Mouse (Mus musculus) stomach, postnatal 0 days (tissue): ENCODE measurements around the gene Tbcb. TPM values are rescaled to one million over a fixed set of nuclear protein-coding genes. Genes with fewer than 3 reads are reported as not detected.
"Not testable (repeated sequence)": the region's sequence is repeated elsewhere in the genome, so short reads cannot be mapped to it uniquely, and the experiment has no call there.

Experiments
- ATAC-seq: fragments of 200-750 bp; cut with Nextera tagmentation; 2 replicates; pipeline ENCODE4 v1.8.0; 2017; ENCODE audit not compliant: low FRiP score, low TSS enrichment
- DNase-seq: peaks from one replicate; pipeline ENCODE4 v3.0.0-alpha.2; 2016; ENCODE audit warnings: low spot score
- H3K27ac ChIP-seq: fragments of 300-500 bp; sonication (generic); replicated peaks from 2 replicates; pipeline ENCODE4 v1.5.1; 2014; ENCODE audit warnings: mild to moderate bottlenecking, control low read depth
- H3K27me3 ChIP-seq: fragments of 300-500 bp; sonication (generic); 2 replicates; pipeline ENCODE4 v1.6.1; 2014; ENCODE audit warnings: low read length; ENCODE audit not compliant: control insufficient read depth, insufficient read depth
- H3K36me3 ChIP-seq: fragments of 300-500 bp; sonication (generic); 2 replicates; pipeline ENCODE4 v1.6.1; 2014; ENCODE audit warnings: low read length, mixed read lengths; ENCODE audit not compliant: control insufficient read depth, insufficient read depth
- H3K4me1 ChIP-seq: fragments of 300-500 bp; sonication (generic); replicated peaks from 2 replicates; pipeline ENCODE4 v1.6.1; 2014; ENCODE audit warnings: antibody characterized with exemption; ENCODE audit not compliant: control insufficient read depth, insufficient read depth
- H3K4me2 ChIP-seq: fragments of 300-500 bp; sonication (generic); replicated peaks from 2 replicates; pipeline ENCODE4 v1.6.1; 2014; ENCODE audit warnings: low read depth, mild to moderate bottlenecking, control low read depth, moderate library complexity
- H3K4me3 ChIP-seq: fragments of 300-500 bp; sonication (generic); 2 replicates; pipeline ENCODE4 v1.5.1; 2014; ENCODE audit warnings: low read depth, low read length, control low read depth
- H3K9ac ChIP-seq: fragments of 300-500 bp; sonication (generic); 2 replicates; pipeline ENCODE4 v1.6.1; 2014; ENCODE audit warnings: mild to moderate bottlenecking, low read length, control low read depth, mixed read lengths
- H3K9me3 ChIP-seq: fragments of 300-500 bp; sonication (generic); 2 replicates; pipeline ENCODE4 v1.6.1; 2016; ENCODE audit warnings: low read length; ENCODE audit not compliant: control insufficient read depth
- CTCF ChIP-seq: IDR thresholded peaks from 2 replicates; pipeline ENCODE4 v1.5.1; 2016; ENCODE audit warnings: antibody characterized with exemption, low read depth, mild to moderate bottlenecking, moderate library complexity
- EP300 ChIP-seq: optimal IDR thresholded peaks from 2 replicates; pipeline ENCODE3; 2016; ENCODE audit warnings: antibody characterized with exemption
- WGBS: fragments of 180-500 bp; shearing (Covaris S2); extraction: QIAGEN DNeasy Blood & Tissue Kit; methylation state at CpG from one replicate; pipeline ENCODE4 v1.1.7; 2014; 5-methylcytosine and 5-hydroxymethylcytosine counted together
- polyA plus RNA-seq: library from polyadenylated mRNA; unstranded; fragments of >200 nt; fragmentation: Nextera tagmentation; extraction: Ambion mirVana; gene quantifications from 2 replicates; pipeline ENCODE4 v1.2.1, GENCODE M21; 2015

The Tbcb gene
- polyA plus RNA-seq, 1 experiment from 2014 or later = 149 TPM

DNA sequence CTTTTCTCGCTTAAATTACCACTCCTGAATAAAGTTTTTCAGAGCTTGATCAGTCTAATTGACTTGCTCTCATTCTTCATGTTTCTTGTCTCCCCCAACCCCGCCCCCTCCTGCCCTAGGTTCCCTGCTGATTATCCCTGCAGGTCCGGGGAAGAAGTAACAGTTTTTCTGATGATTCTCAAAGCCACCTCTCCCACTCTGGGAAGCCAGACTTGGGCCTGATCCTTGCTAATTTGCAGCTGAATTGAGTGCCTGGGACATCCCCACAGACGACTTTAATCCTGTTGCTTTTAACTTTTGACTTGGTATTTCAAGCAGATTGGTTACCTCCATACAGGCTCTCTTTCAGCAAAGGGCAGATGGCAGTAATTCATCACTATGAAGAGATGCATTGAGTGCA lies 21.0 kb downstream of the Tbcb start:
- Histone ChIP-seq H3K36me3 (no peaks in the 10 kb centered on the region), H3K27ac (no peak overlapping the region), H3K4me1 (no peaks in the 10 kb centered on the region), H3K4me2 (no peak overlapping the region), H3K9ac (no peak overlapping the region), H3K4me3 (no peak overlapping the region), H3K27me3 (no peaks in the 10 kb centered on the region), H3K9me3 (no peaks in the 10 kb centered on the region)
- no peak for TF ChIP-seq CTCF
- TF ChIP-seq EP300 = no peak
- 27% methylated on average over 4 of the region's 4 CpGs for WGBS
- DNase-seq (no peak), ATAC-seq (no peak)

- not testable (repeated sequence) for H3K27me3 ChIP-seq, ATAC-seq, H3K9ac ChIP-seq, H3K4me2 ChIP-seq, H3K9me3 ChIP-seq, DNase-seq, H3K4me3 ChIP-seq, H3K27ac ChIP-seq, H3K4me1 ChIP-seq, H3K36me3 ChIP-seq
- WGBS = 57% methylated on average over 5 of the region's 5 CpGs
These were observed 25.7 kb downstream of the Tbcb start for GRCm38 (mm10) chr7:30206364-30206763.

DNA sequence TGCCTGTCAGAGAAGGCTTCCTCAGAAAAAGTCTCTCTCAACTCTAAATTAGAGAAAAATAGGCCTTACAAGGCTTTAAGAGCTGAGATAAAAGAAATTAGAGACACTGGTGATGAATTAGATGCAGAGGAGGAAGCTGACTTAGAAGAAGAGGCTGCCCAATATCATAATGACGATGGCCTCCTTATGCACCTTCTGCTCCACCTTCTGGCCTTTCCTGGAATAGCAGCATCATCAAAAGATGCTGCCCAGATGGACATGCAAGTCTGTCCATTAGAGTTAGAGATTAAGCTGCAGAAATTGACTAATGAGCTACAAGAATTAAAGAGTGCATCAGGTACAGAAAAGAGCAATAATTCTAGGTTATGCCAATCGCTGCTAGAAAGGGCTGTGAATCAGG lies 26.7 kb downstream of the Tbcb start:
- 2% methylated on average over 2 of the region's 2 CpGs for whole genome bisulfite sequencing
- Histone ChIP-seq H3K27me3 (no peaks in the 10 kb centered on the region), H3K4me1 (no peaks in the 10 kb centered on the region), H3K9ac (no peak overlapping the region), H3K36me3 (no peaks in the 10 kb centered on the region), H3K27ac (no peak overlapping the region), H3K9me3 (no peaks in the 10 kb centered on the region), H3K4me2 (no peak overlapping the region), H3K4me3 (no peak overlapping the region)
- ATAC-seq (no peak), DNase-seq (peak; percentile 60)
- TF ChIP-seq EP300 = no peak
- TF ChIP-seq CTCF = peak; percentile 90

DNA sequence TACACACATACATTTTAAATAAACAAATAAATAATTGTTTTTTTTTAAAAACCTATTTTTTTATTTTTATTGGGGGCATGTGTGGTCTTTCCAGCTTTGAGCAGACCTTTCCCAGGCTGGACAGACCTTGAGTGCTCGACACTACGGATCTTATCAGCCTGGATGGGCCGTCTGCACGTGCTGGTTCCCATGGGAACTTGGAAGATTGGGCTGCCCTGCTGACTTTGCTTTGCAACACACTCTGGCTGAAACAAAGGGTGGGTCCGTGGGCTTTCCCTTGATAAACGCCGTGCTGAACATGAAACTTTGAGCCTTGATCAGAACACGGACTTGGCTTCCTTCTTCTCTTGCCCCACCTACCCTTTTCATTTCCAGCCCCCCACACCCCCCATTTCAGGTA lies 27.7 kb downstream of the Tbcb start:
- H3K36me3 ChIP-seq = no peaks in the 10 kb centered on the region
- H3K4me3 ChIP-seq = no peak overlapping the region
- peak overlapping the region; percentile 20; the same call in 1 of the 2 replicates for H3K4me2 ChIP-seq
- DNase-seq (peak; percentile 42), ATAC-seq (no peak)
- WGBS = 38% methylated on average over 8 of the region's 8 CpGs
- H3K27me3 ChIP-seq = no peaks in the 10 kb centered on the region
- H3K9ac ChIP-seq = no peak overlapping the region
- H3K9me3 ChIP-seq = no peaks in the 10 kb centered on the region
- H3K4me1 ChIP-seq = no peaks in the 10 kb centered on the region
- TF ChIP-seq CTCF = no peak
- H3K27ac ChIP-seq = no peak overlapping the region

DNA sequence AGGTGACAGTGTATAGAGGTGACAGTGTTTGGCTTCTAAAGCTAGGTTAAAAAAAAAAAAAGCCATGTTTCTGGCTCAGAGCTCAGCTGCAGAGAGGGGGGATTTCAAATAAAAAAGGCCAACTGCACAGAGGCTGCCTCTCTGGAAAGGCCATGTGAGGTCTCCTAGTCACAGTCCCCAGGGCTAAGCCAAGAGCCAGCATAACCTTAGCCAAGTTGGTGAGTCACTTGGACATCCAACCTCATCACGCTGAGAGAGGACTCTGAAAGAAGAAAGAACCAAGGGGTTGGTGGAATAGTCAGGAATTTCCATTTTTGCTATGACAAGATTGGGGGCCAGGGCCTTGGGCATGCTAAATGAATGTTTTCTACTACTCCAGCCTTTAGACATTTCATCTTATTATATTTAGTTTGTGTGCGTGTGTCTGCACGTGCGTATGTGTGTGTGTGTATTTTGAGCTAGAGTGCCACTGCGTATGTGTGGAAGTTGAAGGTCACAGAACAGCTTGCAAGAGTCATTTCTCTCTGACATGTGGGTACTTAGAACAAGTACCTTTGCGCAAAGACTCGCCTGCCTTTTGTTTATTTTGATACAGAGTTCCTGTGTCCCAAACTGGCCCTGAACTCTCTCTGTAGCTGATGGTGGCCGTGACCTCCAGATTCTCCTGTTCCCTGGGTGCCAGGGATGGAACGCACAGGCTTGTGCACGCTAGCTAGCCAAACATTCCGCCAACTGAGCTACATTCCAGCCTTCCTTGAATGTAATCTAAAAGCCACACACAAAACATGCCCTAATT lies 29.0 kb downstream of the Tbcb start:
- no peak for ATAC-seq
- no peaks in the 10 kb centered on the region for H3K27me3 ChIP-seq
- H3K36me3 ChIP-seq = no peaks in the 10 kb centered on the region
- 54% methylated on average over 11 of the region's 11 CpGs for WGBS
- no peak overlapping the region for H3K9ac ChIP-seq
- H3K4me1 ChIP-seq = no peaks in the 10 kb centered on the region
- no peak overlapping the region for H3K4me3 ChIP-seq
- H3K9me3 ChIP-seq = no peaks in the 10 kb centered on the region
- DNase-seq = no peak
- TF ChIP-seq EP300 (no peak), CTCF (no peak)
- no peak overlapping the region for H3K4me2 ChIP-seq
- no peak overlapping the region for H3K27ac ChIP-seq

GRCm38 (mm10) chr7:30200661-30201060 lies 31.4 kb downstream of the Tbcb start:
- WGBS = 84% methylated on average over 5 of the region's 5 CpGs
- not testable (repeated sequence) for H3K27me3 ChIP-seq, H3K4me2 ChIP-seq, H3K9me3 ChIP-seq, ATAC-seq, H3K4me3 ChIP-seq, DNase-seq, H3K9ac ChIP-seq, H3K4me1 ChIP-seq, H3K36me3 ChIP-seq, H3K27ac ChIP-seq
